Mouse (Mus musculus) hindbrain, embryonic 13.5 days (tissue): Measurements from ENCODE around the gene Grb14. TPM values are rescaled to one million over a fixed set of nuclear protein-coding genes. Genes with fewer than 3 reads are reported as not detected.
A peak's percentile ranks its signal among the peaks of the same experiment; 100 is the strongest.

ENCODE experiments used
- ATAC-seq: fragments of 200-750 bp; cut with Nextera tagmentation; 2 replicates; pipeline ENCODE4 v1.8.0; 2017; ENCODE audit warnings: moderate TSS enrichment; ENCODE audit not compliant: low FRiP score
- H3K27ac ChIP-seq: fragments of 300-500 bp; sonication (generic); 2 replicates; pipeline ENCODE4 v1.5.1; 2015; ENCODE audit warnings: inconsistent platforms, mild to moderate bottlenecking, moderate library complexity
- H3K27me3 ChIP-seq: fragments of 300-500 bp; sonication (generic); 2 replicates; pipeline ENCODE4 v1.6.1; 2015; ENCODE audit warnings: mild to moderate bottlenecking, inconsistent platforms
- H3K36me3 ChIP-seq: fragments of 300-500 bp; sonication (generic); 2 replicates; pipeline ENCODE4 v1.6.1; 2015; ENCODE audit warnings: mild to moderate bottlenecking, inconsistent platforms
- H3K4me1 ChIP-seq: fragments of 300-500 bp; sonication (generic); replicated peaks from 2 replicates; pipeline ENCODE4 v1.6.1; 2015; ENCODE audit warnings: inconsistent platforms
- H3K4me2 ChIP-seq: fragments of 300-500 bp; sonication (generic); 2 replicates; pipeline ENCODE4 v1.6.1; 2015; ENCODE audit warnings: inconsistent platforms, mild to moderate bottlenecking, moderate library complexity
- H3K4me3 ChIP-seq: fragments of 300-500 bp; sonication (generic); 2 replicates; pipeline ENCODE4 v1.5.1; 2015; ENCODE audit warnings: mild to moderate bottlenecking, inconsistent platforms
- H3K9ac ChIP-seq: fragments of 300-500 bp; sonication (generic); 2 replicates; pipeline ENCODE4 v1.6.1; 2015; ENCODE audit warnings: mild to moderate bottlenecking, inconsistent platforms
- H3K9me3 ChIP-seq: fragments of 300-500 bp; sonication (generic); 2 replicates; pipeline ENCODE4 v1.6.1; 2016; ENCODE audit warnings: inconsistent platforms
- WGBS: fragments of 180-500 bp; shearing (Covaris S2); methylation state at CpG from one replicate; pipeline ENCODE4 v1.1.7; 2015; 5-methylcytosine and 5-hydroxymethylcytosine counted together
- polyA plus RNA-seq: library from polyadenylated mRNA; unstranded; fragments of >200 nt; fragmentation: Nextera tagmentation; extraction: Ambion mirVana; gene quantifications from 2 replicates; pipeline ENCODE4 v1.2.1, GENCODE M21; 2015

Gene Grb14
- polyA plus RNA-seq, 1 experiment from 2014 or later: 19.0 TPM

GRCm38 (mm10) chr2:64920879-64921278, 103.9 kb downstream of the Grb14 start:
- WGBS: 60% methylated on average over 5 of the region's 5 CpGs
- Histone ChIP-seq H3K4me2 (no peak overlapping the region), H3K27me3 (no peaks in the 10 kb centered on the region), H3K27ac (no peak overlapping the region), H3K36me3 (no peaks in the 10 kb centered on the region), H3K4me3 (no peak overlapping the region), H3K4me1 (peaks cover 6% of the 10 kb centered on the region; the same call in 1 of the 2 replicates), H3K9me3 (no peaks in the 10 kb centered on the region), H3K9ac (no peak overlapping the region)
- ATAC-seq: no peak

- ATAC-seq: peak; percentile 89
- WGBS: 51% methylated on average over 6 of the region's 6 CpGs
- Histone ChIP-seq H3K4me3 (no peak overlapping the region), H3K4me2 (no peak overlapping the region), H3K9ac (no peak overlapping the region), H3K4me1 (0 out of 2 replicates have a peak, but pooled peaks cover 4% of the 10 kb centered on the region), H3K27ac (no peak overlapping the region), H3K36me3 (no peaks in the 10 kb centered on the region), H3K9me3 (no peaks in the 10 kb centered on the region), H3K27me3 (no peaks in the 10 kb centered on the region)
Observed at GRCm38 (mm10) chr2:64915448-64915847, 109.3 kb downstream of the Grb14 start.

GRCm38 (mm10) chr2:64904877-64905276, 119.9 kb downstream of the Grb14 start:
- Histone ChIP-seq H3K4me1 (no peaks in the 10 kb centered on the region), H3K9me3 (no peaks in the 10 kb centered on the region), H3K4me3 (no peak overlapping the region), H3K4me2 (no peak overlapping the region), H3K36me3 (no peaks in the 10 kb centered on the region), H3K27me3 (no peaks in the 10 kb centered on the region), H3K9ac (no peak overlapping the region), H3K27ac (no peak overlapping the region)
- 80% methylated on average over 5 of the region's 5 CpGs for WGBS
- ATAC-seq: 0 out of 2 replicates have a peak, but pooled peaks have one; percentile 43

GRCm38 (mm10) chr2:64897844-64898243, 126.9 kb downstream of the Grb14 start:
- no peak overlapping the region for H3K27ac ChIP-seq
- no peaks in the 10 kb centered on the region for H3K9me3 ChIP-seq
- H3K36me3 ChIP-seq: no peaks in the 10 kb centered on the region
- H3K9ac ChIP-seq: no peak overlapping the region
- no peaks in the 10 kb centered on the region for H3K4me1 ChIP-seq
- ATAC-seq: no peak
- H3K4me2 ChIP-seq: no peak overlapping the region
- no peaks in the 10 kb centered on the region for H3K27me3 ChIP-seq
- H3K4me3 ChIP-seq: no peak overlapping the region
- WGBS: 88% methylated on average over 5 of the region's 5 CpGs

- no peak for ATAC-seq
- H3K27me3 ChIP-seq: no peaks in the 10 kb centered on the region
- no peak overlapping the region for H3K9ac ChIP-seq
- no peak overlapping the region for H3K4me3 ChIP-seq
- H3K4me2 ChIP-seq: no peak overlapping the region
- no peaks in the 10 kb centered on the region for H3K36me3 ChIP-seq
- no peaks in the 10 kb centered on the region for H3K9me3 ChIP-seq
- H3K4me1 ChIP-seq: no peaks in the 10 kb centered on the region
- 61% methylated on average over 7 of the region's 7 CpGs for WGBS
- no peak overlapping the region for H3K27ac ChIP-seq
Observed at GRCm38 (mm10) chr2:64893233-64893632, 131.6 kb downstream of the Grb14 start.

- no peak overlapping the region for H3K4me2 ChIP-seq
- 37% methylated on average over 6 of the region's 6 CpGs for WGBS
Observed at GRCm38 (mm10) chr2:64887098-64887757, 137.6 kb downstream of the Grb14 start.

GRCm38 (mm10) chr2:64885696-64886095, 139.1 kb downstream of the Grb14 start:
- Histone ChIP-seq H3K9ac (no peak overlapping the region), H3K27me3 (no peaks in the 10 kb centered on the region), H3K4me2 (no peak overlapping the region), H3K4me1 (peaks cover 11% of the 10 kb centered on the region), H3K4me3 (no peak overlapping the region), H3K27ac (peak overlapping the region; percentile 6; the same call in 1 of the 2 replicates), H3K36me3 (no peaks in the 10 kb centered on the region), H3K9me3 (no peaks in the 10 kb centered on the region)
- ATAC-seq: no peak
- WGBS: 33% methylated on average over 5 of the region's 5 CpGs

More at GRCm38 (mm10) chr2:64887098-64887757, 137.6 kb downstream of the Grb14 start:
- Histone ChIP-seq H3K9me3 (no peaks in the 10 kb centered on the region), H3K27ac (no peak overlapping the region), H3K4me3 (no peak overlapping the region), H3K27me3 (no peaks in the 10 kb centered on the region), H3K36me3 (no peaks in the 10 kb centered on the region), H3K4me1 (peaks cover 11% of the 10 kb centered on the region), H3K9ac (no peak overlapping the region)
- no peak for ATAC-seq

GRCm38 (mm10) chr2:64878275-64878674, 146.5 kb downstream of the Grb14 start:
- no peak overlapping the region for H3K9ac ChIP-seq
- H3K27ac ChIP-seq: peak overlapping the region; percentile 35; the same call in 1 of the 2 replicates
- no peak for ATAC-seq
- no peaks in the 10 kb centered on the region for H3K4me1 ChIP-seq
- H3K4me2 ChIP-seq: no peak overlapping the region
- no peak overlapping the region for H3K4me3 ChIP-seq
- whole genome bisulfite sequencing: 39% methylated on average over 2 of the region's 2 CpGs
- no peaks in the 10 kb centered on the region for H3K9me3 ChIP-seq
- H3K27me3 ChIP-seq: no peaks in the 10 kb centered on the region
- no peaks in the 10 kb centered on the region for H3K36me3 ChIP-seq

Other genes with a start within 250 kb of the Grb14 start
- gene Cobll1, start 214.4 kb upstream of the Grb14 start, polyA plus RNA-seq: 2.6 and 3.0 TPM in 2 replicates